Mouse (Mus musculus) CH12.LX (cell line): ENCODE measurements around the gene Ecsit. TPM values are rescaled to one million over a fixed set of nuclear protein-coding genes. Genes with fewer than 3 reads are reported as not detected.

Experiments used
- DNase-seq: peaks from one replicate; pipeline ENCODE4 v3.0.0-alpha.2; 2013; ENCODE audit errors: extremely low read depth
- H3K27ac ChIP-seq: 2 replicates; pipeline ENCODE4 v1.5.1; 2012; ENCODE audit warnings: low read depth, mild to moderate bottlenecking, control low read depth, moderate library complexity; ENCODE audit not compliant: insufficient read depth
- H3K27me3 ChIP-seq: replicated peaks from 2 replicates; pipeline ENCODE3; 2012; ENCODE audit warnings: inconsistent platforms
- H3K36me3 ChIP-seq, 2 experiments: replicated peaks in 1 of 2; 2 replicates each; pipeline versions ENCODE3 to v1.6.1; 2012; ENCODE audit warnings: inconsistent platforms in 1 of 2, low read length in 1 of 2, mild to moderate bottlenecking in 1 of 2, mixed read lengths in 1 of 2, moderate library complexity in 1 of 2; ENCODE audit not compliant: control insufficient read depth in 1 of 2, insufficient read depth in 1 of 2
- H3K4me1 ChIP-seq, 2 experiments: 2 replicates each; pipeline ENCODE4 v1.6.1; 2012; ENCODE audit warnings: inconsistent platforms in 1 of 2, moderate library complexity in 1 of 2; ENCODE audit not compliant: insufficient read depth in 2 of 2, control insufficient read depth in 1 of 2
- H3K4me2 ChIP-seq: 2 replicates; pipeline ENCODE4 v1.6.1; 2012; ENCODE audit warnings: low read depth, mild to moderate bottlenecking, control low read depth; ENCODE audit not compliant: poor library complexity, insufficient read depth, severe bottlenecking
- H3K4me3 ChIP-seq, 3 experiments: fragments of 150-350 bp in 1 of 3; sonication (generic) in 1 of 3; replicated peaks in 1 of 3; 2 replicates each; pipeline versions ENCODE3 to v1.5.1; 2011 to 2012; ENCODE audit warnings: low read depth in 2 of 3, low read length in 2 of 3, mild to moderate bottlenecking in 2 of 3, moderate library complexity in 2 of 3, control low read depth in 1 of 3, improper control_type of control experiment in 1 of 3, inconsistent platforms in 1 of 3, mixed read lengths in 1 of 3; ENCODE audit not compliant: poor library complexity in 1 of 3
- H3K79me2 ChIP-seq: replicated peaks from 2 replicates; pipeline ENCODE4 v1.6.1; 2012; ENCODE audit warnings: mild to moderate bottlenecking, moderate library complexity; ENCODE audit not compliant: control insufficient read depth, poor library complexity, insufficient read depth, severe bottlenecking; ENCODE audit errors: extremely low read depth
- H3K9ac ChIP-seq: 2 replicates; pipeline ENCODE4 v1.6.1; 2012; ENCODE audit warnings: low read depth, mild to moderate bottlenecking, control low read depth, moderate library complexity; ENCODE audit not compliant: insufficient read depth
- H3K9me3 ChIP-seq: replicated peaks from 2 replicates; pipeline ENCODE3; 2012; ENCODE audit warnings: low read length, inconsistent platforms, mixed read lengths
- CTCF ChIP-seq, 2 experiments: IDR thresholded peaks in 1 of 2; conservative IDR thresholded peaks in 1 of 2; 2 replicates each; pipeline ENCODE4 v1.5.1; 2011 to 2012; ENCODE audit warnings: low read depth in 2 of 2, low read length in 2 of 2, improper control_type of control experiment in 1 of 2, inconsistent platforms in 1 of 2, mild to moderate bottlenecking in 1 of 2, moderate library complexity in 1 of 2
- ELF1 ChIP-seq: IDR thresholded peaks from 2 replicates; pipeline ENCODE4 v1.6.1; 2014; ENCODE audit warnings: low read depth, mild to moderate bottlenecking, inconsistent platforms, low read length, improper control_type of control experiment
- ETS1 ChIP-seq: conservative IDR thresholded peaks from 2 replicates; pipeline ENCODE4 v1.6.1; 2012; ENCODE audit warnings: low read depth, mild to moderate bottlenecking, inconsistent platforms, low read length, improper control_type of control experiment, moderate library complexity
- IRF4 ChIP-seq: IDR thresholded peaks from 2 replicates; pipeline ENCODE4 v1.6.1; 2014; ENCODE audit warnings: low read depth, mild to moderate bottlenecking, inconsistent platforms, low read length, improper control_type of control experiment
- JUN ChIP-seq: IDR thresholded peaks from 2 replicates; pipeline ENCODE4 v1.6.1; 2011; ENCODE audit warnings: low read depth, mild to moderate bottlenecking, low read length, improper control_type of control experiment, moderate library complexity; ENCODE audit not compliant: insufficient read depth
- JUND ChIP-seq: conservative IDR thresholded peaks from 2 replicates; pipeline ENCODE4 v1.6.1; 2011; ENCODE audit warnings: low read depth, low read length, improper control_type of control experiment
- KAT2A ChIP-seq: IDR thresholded peaks from 2 replicates; pipeline ENCODE4 v1.6.1; 2012; ENCODE audit warnings: low read length, improper control_type of control experiment, inconsistent platforms; ENCODE audit not compliant: insufficient replicate concordance
- MAX ChIP-seq: IDR thresholded peaks from 2 replicates; pipeline ENCODE4 v1.6.1; 2011; ENCODE audit warnings: low read length, improper control_type of control experiment
- MAZ ChIP-seq: IDR thresholded peaks from 2 replicates; pipeline ENCODE4 v1.6.1; 2012; ENCODE audit warnings: low read depth, mild to moderate bottlenecking, inconsistent platforms, low read length, improper control_type of control experiment, moderate library complexity
- MEF2A ChIP-seq: IDR thresholded peaks from 2 replicates; pipeline ENCODE4 v1.6.1; 2014; ENCODE audit warnings: low read depth, mild to moderate bottlenecking, inconsistent platforms, low read length, improper control_type of control experiment, borderline replicate concordance
- NELFE ChIP-seq: IDR thresholded peaks from 2 replicates; pipeline ENCODE4 v1.6.1; 2011; ENCODE audit warnings: low read depth, low read length, improper control_type of control experiment
- PAX5 ChIP-seq: IDR thresholded peaks from 2 replicates; pipeline ENCODE4 v1.6.1; 2012; ENCODE audit warnings: low read length, inconsistent platforms, mixed read lengths
- RAD21 ChIP-seq: IDR thresholded peaks from 2 replicates; pipeline ENCODE4 v1.6.1; 2011; ENCODE audit warnings: low read depth, mild to moderate bottlenecking, low read length, improper control_type of control experiment, moderate library complexity
- RCOR1 ChIP-seq: conservative IDR thresholded peaks from 2 replicates; pipeline ENCODE4 v1.6.1; 2012; ENCODE audit warnings: low read depth, mild to moderate bottlenecking, inconsistent platforms, low read length, improper control_type of control experiment
- SMC3 ChIP-seq: IDR thresholded peaks from 2 replicates; pipeline ENCODE4 v1.6.1; 2011; ENCODE audit warnings: low read depth, low read length, improper control_type of control experiment
- TBP ChIP-seq: conservative IDR thresholded peaks from 2 replicates; pipeline ENCODE4 v1.6.1; 2011; ENCODE audit warnings: low read depth, low read length, improper control_type of control experiment
- UBTF ChIP-seq: IDR thresholded peaks from 2 replicates; pipeline ENCODE4 v1.6.1; 2012; ENCODE audit warnings: low read depth, mild to moderate bottlenecking, inconsistent platforms, low read length, improper control_type of control experiment, moderate library complexity
- ZC3H11A ChIP-seq: IDR thresholded peaks from 2 replicates; pipeline ENCODE4 v1.6.1; 2012; ENCODE audit warnings: low read depth, mild to moderate bottlenecking, inconsistent platforms, low read length, improper control_type of control experiment
- ZKSCAN1 ChIP-seq: IDR thresholded peaks from 2 replicates; pipeline ENCODE4 v1.6.1; 2012; ENCODE audit warnings: low read depth, inconsistent platforms, low read length, improper control_type of control experiment, borderline replicate concordance
- dilution Hi-C: fragments of 300-500 bp; cut with MboI; formaldehyde crosslinking; loops from 2 replicates; pipeline ENCODE4 v1.14.3; 2020; ENCODE audit warnings: low sequenced_read_pairs; ENCODE audit not compliant: extremely low pct_unique_long_range_greater_than_20kb, extremely low pct_ligation_motif_present
- in situ Hi-C: fragments of 300-500 bp; cut with MboI; formaldehyde crosslinking; loops from 3 replicates; pipeline ENCODE4 v1.14.3; 2019; ENCODE audit warnings: low sequenced_read_pairs, low pct_ligation_motif_present, low pct_unique_long_range_greater_than_20kb, mixed read lengths
- polyA plus RNA-seq: library from polyadenylated mRNA; unstranded; fragments of >175 nt; gene quantifications from 2 replicates; pipeline ENCODE4 v1.2.1, GENCODE M21; 2012; ENCODE audit warnings: low read depth; ENCODE audit not compliant: insufficient read length
- total RNA-seq, 2 experiments: library from RNA; depleted of rRNA; stranded (reverse); fragments of 300-350 nt in 1 of 2; fragments of >200 nt in 1 of 2; gene quantifications; 2 replicates each; pipeline ENCODE4 v1.2.3; 2012 to 2014

The Ecsit gene
- total and polyA plus RNA-seq, 3 experiments: 38.7 to 57.1 (median 48.5) TPM

GRCm38 (mm10) chr9:22098993-22099696 lies 13.9 kb upstream of the Ecsit start, which contains the start of gene Cnn1:
TSS of gene Cnn1 (plus strand) at chr9:22099216.
- Histone ChIP-seq H3K4me2 (no peak within 1 kb of the TSS), H3K9ac (no peak within 1 kb of the TSS), H3K79me2 (no peaks in the 10 kb centered on the region), H3K27me3 (peaks cover 39% of the 10 kb centered on the region), H3K27ac (no peak within 1 kb of the TSS), H3K4me1 (peaks cover 4 to 7% of the 10 kb centered on the region in 2 experiments; a peak in 2 of 4 replicates), H3K4me3 (no peak within 1 kb of the TSS), H3K36me3 (no peaks in the 10 kb centered on the region)
- no peak for DNase-seq
- dilution Hi-C loops: no loop called here
- in situ Hi-C loops: no loop called here
- TF ChIP-seq ZC3H11A (no peak), TBP (no peak), KAT2A (no peak), ELF1 (no peak), MAZ (no peak), JUND (no peak), UBTF (no peak), IRF4 (no peak), ZKSCAN1 (no peak), JUN (no peak), NELFE (no peak), MEF2A (no peak)
- TF ChIP-seq, all 38 proteins: peak for 0
- H3K9me3 ChIP-seq: no peaks in the 10 kb centered on the region

DNA sequence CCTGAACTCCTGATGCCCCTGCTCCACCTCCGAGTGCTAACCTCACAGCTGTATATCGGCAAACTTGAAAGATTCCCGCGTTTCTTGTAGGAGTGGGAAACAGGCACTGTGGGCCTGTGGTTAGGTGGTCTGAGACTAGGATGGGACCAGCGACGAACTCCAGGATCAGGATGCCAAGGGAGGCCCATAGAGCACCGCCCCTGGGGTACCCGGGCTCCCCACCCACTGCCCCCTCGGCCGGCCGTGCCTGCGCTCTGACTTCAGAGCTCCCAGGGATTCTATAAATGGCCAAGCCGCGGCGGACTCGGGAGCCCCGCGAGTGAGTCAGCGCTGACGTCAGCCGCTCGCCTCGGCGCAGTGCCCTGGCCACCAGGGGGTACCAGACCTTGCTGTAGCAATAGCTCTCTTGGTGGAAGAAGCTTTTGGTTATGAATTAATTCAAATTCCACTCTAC lies 10.6 kb upstream of the Ecsit start:
- Histone ChIP-seq H3K9ac (peak overlapping the region; percentile 73), H3K27ac (no peak overlapping the region), H3K79me2 (no peaks in the 10 kb centered on the region), H3K4me1 (peaks cover 4 to 7% of the 10 kb centered on the region in 2 experiments; a peak in 2 of 4 replicates), H3K4me3 (peak overlapping the region; percentile 13 to 59 (median 41)), H3K9me3 (no peaks in the 10 kb centered on the region), H3K36me3 (no peaks in the 10 kb centered on the region), H3K4me2 (peak overlapping the region; percentile 96), H3K27me3 (peaks cover 38% of the 10 kb centered on the region)
- TF ChIP-seq MAX (no peak), JUND (peak; percentile 58), PAX5 (no peak), JUN (peak; percentile 60), ETS1 (peak; percentile 22), RAD21 (peak; percentile 44), SMC3 (peak; percentile 74), MEF2A (peak; percentile 80), ELF1 (0 out of 2 replicates have a peak, but pooled peaks have one; percentile 16), RCOR1 (no peak), CTCF (conservative IDR thresholded peaks at IDR 0.05 in 1 of 2, IDR thresholded peaks at IDR 0.05 in 1 of 2; ENCODE audit: low read depth in 2 of 2, low read length in 2 of 2) (peak; percentile 43 to 84; a peak in 3 of 4 replicates), MAZ (no peak), IRF4 (0 out of 2 replicates have a peak, but pooled peaks have one; percentile 4)
- dilution Hi-C loops: no loop called here
- DNase-seq: peak; percentile 72
- in situ Hi-C loops: no loop called here
